Mouse (Mus musculus): ENCODE measurements around the gene Tnfaip6.
"Not testable (repeated sequence)": the region's sequence is repeated elsewhere in the genome, so short reads cannot be mapped to it uniquely, and the experiment has no call there.

The Tnfaip6 gene

GRCm38 (mm10) chr2:52037882-52038281, at the start of gene Tnfaip6:
TSS of gene Tnfaip6 (plus strand) at chr2:52038009.
- CTCF ChIA-PET = no interaction called here

GRCm38 (mm10) chr2:51989559-51989958, 48.2 kb upstream of the Tnfaip6 start:
- CTCF ChIA-PET = no interaction called here

GRCm38 (mm10) chr2:51991447-51991846, 46.4 kb upstream of the Tnfaip6 start:
- CTCF ChIA-PET = no interaction called here

GRCm38 (mm10) chr2:51999996-52000395, 37.8 kb upstream of the Tnfaip6 start:
- CTCF ChIA-PET = no interaction called here

- CTCF ChIA-PET = no interaction called here
These were observed 36.3 kb upstream of the Tnfaip6 start for GRCm38 (mm10) chr2:52001521-52001920.

GRCm38 (mm10) chr2:52002299-52002698, 35.5 kb upstream of the Tnfaip6 start:
- CTCF ChIA-PET = not testable (repeated sequence)

GRCm38 (mm10) chr2:52006380-52006779, 31.4 kb upstream of the Tnfaip6 start:
- CTCF ChIA-PET = no interaction called here

GRCm38 (mm10) chr2:52011820-52012219, 26.0 kb upstream of the Tnfaip6 start:
- CTCF ChIA-PET = interaction anchor here (0.7 kb wide), 1 partner anchor 97 kb away, joined by 26 read pairs; no protein-coding TSS in a partner anchor

- CTCF ChIA-PET = no interaction called here
These were observed 24.4 kb upstream of the Tnfaip6 start for GRCm38 (mm10) chr2:52013306-52013820.

- CTCF ChIA-PET = no interaction called here
These were observed 21.4 kb upstream of the Tnfaip6 start for GRCm38 (mm10) chr2:52016361-52016760.

- CTCF ChIA-PET = no interaction called here
These were observed 10.7 kb upstream of the Tnfaip6 start for GRCm38 (mm10) chr2:52027061-52027460.

GRCm38 (mm10) chr2:52029426-52029825, 8.4 kb upstream of the Tnfaip6 start:
- CTCF ChIA-PET = interaction anchor here (0.7 kb wide), 1 partner anchor 180 kb away, joined by 9 read pairs; no protein-coding TSS in a partner anchor

GRCm38 (mm10) chr2:52031491-52031890, 6.3 kb upstream of the Tnfaip6 start:
- CTCF ChIA-PET = no interaction called here

GRCm38 (mm10) chr2:52034601-52035000, 3.2 kb upstream of the Tnfaip6 start:
- CTCF ChIA-PET = no interaction called here

- CTCF ChIA-PET = no interaction called here
These were observed 2.7 kb upstream of the Tnfaip6 start for GRCm38 (mm10) chr2:52035144-52035543.

- CTCF ChIA-PET = no interaction called here
These were observed 747 bp upstream of the Tnfaip6 start for GRCm38 (mm10) chr2:52036929-52037595.

GRCm38 (mm10) chr2:52038558-52038957, 749 bp downstream of the Tnfaip6 start:
- CTCF ChIA-PET = no interaction called here

GRCm38 (mm10) chr2:52039083-52039801, 1.4 kb downstream of the Tnfaip6 start:
- CTCF ChIA-PET = no interaction called here

- CTCF ChIA-PET = interaction anchor here (0.6 kb wide), 1 partner anchor 120 kb away, joined by 3 read pairs; no protein-coding TSS in a partner anchor
These were observed 4.3 kb downstream of the Tnfaip6 start for GRCm38 (mm10) chr2:52042132-52042531.

GRCm38 (mm10) chr2:52042714-52043113, 4.9 kb downstream of the Tnfaip6 start:
- CTCF ChIA-PET = interaction anchor here (0.6 kb wide), 1 partner anchor 119 kb away, joined by 3 read pairs; no protein-coding TSS in a partner anchor

GRCm38 (mm10) chr2:52043485-52043884, 5.7 kb downstream of the Tnfaip6 start:
- CTCF ChIA-PET = no interaction called here

- CTCF ChIA-PET = no interaction called here
These were observed 8.2 kb downstream of the Tnfaip6 start for GRCm38 (mm10) chr2:52046032-52046431.

- CTCF ChIA-PET = no interaction called here
These were observed 13.0 kb downstream of the Tnfaip6 start for GRCm38 (mm10) chr2:52050823-52051222.
